Mouse (Mus musculus): ENCODE measurements around the gene Pla2g12b.

Gene Pla2g12b

DNA sequence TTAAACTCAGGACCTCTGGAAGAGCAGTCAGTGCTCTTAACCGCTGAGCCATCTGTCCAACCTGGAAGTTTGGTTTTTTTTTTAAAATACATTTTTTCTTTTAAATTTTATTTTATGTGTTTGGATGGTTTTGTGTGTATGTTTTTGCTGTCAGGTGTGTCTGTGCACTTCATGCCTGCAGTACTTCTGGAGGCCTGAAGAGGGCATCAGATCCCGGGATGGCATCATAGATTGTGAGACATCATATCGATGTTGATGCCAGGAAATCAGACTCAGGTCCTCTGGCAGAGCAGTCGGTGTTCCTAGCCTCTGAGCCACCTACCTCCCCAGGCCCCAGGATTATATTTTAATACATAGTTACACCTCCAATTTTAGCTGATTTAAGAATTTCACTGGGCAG lies 10.3 kb downstream of the Pla2g12b start:
- no peak for DNase-seq (ENCODE audit: low read depth, low spot score)

DNA sequence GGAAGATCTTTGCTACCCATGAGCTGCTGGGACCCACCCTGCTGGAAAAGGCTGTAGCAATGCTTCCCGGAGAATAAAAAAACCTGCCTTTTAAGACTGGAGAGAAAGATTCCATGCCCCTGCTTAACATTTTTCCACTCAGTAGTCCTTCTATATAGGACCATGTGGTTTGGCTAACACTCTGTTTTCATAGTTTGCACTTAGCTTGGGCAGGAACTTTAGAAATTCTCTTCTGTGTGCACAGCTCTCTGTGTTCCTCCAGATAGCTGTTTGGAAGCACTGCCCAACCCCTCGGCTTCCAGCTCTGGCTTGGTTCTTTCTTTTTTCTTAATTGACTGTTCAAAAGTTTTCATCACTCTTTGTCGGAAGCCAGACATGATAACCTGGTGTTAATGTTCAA lies 13.2 kb downstream of the Pla2g12b start:
- no peak for DNase-seq (ENCODE audit: low read depth, low spot score)

DNA sequence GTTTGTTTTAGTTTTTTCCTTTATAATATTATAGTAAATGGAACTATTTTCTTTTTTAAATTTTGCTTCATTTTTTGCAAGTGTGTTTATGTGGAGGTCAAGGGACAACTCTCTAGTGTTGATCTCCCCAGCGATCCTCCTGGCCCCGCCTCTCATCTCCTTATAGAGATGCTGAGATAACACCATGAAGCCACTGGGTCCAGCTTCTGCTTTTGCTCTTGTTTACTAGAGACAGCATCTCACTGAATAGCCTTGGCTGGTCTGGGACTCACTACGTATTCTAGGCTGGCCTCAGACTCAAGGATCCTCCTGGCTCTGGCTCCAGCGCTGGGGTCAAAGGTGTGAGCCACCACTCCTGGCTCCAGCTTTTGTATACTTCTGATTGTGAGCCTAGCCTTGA lies 16.1 kb downstream of the Pla2g12b start:
- no peak for DNase-seq (ENCODE audit: low read depth, low spot score)

DNA sequence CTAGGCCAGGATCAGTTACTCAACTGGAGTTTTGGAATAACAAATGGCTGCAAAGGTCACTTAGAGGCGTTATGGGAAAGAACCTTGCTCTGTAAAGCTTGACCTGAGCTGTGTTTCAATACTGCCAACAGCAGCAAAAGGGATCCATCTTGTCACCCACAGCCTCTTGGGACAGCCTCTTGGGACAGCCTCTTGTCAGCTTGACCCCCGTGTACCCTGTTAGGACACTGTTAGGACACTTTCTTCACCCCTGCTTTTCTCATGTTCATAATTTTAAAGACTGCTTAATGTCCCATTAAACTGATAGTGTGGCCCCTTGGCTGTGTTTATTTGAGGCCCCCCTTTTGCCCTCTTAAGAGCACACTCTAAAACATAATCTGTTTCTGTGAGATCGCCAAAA lies 21.0 kb downstream of the Pla2g12b start:
- DNase-seq (ENCODE audit: low read depth, low spot score) = no peak

DNA sequence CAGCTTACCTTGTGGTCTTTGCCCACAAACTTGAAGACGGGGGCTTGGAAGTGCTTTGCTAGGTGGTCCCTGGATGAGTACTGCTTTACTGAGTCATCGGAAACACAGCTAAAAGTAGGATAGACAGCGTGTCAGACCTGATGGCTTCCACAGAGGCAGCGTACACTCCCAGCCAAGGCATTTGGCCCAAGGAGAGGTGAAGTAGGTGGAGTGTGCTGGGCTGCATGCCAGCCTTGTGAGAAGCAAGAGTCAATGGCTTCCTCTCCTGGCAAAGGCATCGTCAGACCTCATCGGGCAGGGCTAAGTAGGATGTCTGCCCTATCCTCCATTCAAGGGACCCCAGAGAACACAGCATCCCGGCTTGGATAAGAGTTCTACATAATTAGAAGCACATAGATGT lies 21.9 kb downstream of the Pla2g12b start:
- DNase-seq (ENCODE audit: low read depth, low spot score) = no peak

DNA sequence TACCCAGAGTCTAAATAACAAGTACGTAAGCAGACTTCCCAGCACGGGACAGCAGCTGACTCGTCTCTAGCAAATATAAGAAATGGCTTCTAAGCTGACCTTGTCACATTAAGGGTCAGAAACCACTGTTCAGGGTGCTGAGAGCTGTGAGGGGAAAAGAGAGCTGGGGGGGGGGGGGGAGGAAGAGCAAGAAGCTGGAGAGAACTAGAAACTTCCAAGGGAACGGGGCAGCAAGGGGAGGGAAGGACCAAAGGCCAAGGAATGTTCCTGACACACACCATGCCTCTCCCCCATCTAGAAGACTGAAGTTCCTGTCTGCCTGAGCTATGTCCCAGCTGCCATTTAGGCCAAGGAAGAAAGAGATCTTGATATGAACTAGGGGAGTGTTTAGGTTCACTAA lies 22.9 kb downstream of the Pla2g12b start:
- no peak for DNase-seq (ENCODE audit: low read depth, low spot score)

DNA sequence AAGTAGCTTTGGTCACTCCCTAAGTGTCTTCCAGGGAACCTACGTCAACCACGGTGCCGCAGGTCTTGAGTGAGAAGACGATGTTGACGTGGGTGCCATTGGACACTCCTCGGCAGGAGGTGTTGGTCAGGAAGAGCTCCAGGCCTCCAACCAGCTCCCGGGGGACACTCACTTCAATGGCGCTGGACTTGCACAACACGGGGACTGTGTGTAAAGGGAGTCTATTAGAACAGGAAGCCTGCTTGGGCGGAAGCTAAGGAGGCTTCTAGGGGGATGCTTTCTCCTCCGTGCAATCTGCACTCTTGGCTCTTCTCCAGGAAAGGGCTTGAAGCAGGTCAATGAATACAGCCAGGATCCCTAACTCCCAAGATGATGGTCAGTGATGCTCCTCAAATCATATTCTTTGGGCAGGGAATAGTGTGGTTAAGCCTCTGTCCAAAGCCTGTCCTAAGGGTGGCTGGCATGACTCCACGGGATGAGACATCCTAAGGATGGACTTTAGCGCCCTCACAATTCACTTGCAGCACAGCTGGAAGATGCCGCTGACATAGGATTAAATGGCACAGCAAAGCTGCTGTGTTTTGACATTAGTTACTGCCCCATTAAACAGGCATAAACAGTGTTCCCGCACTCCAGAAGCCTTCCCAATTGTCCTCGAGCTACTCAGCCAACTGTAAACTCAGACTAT lies 26.1 kb downstream of the Pla2g12b start:
- no peak for DNase-seq (ENCODE audit: low read depth, low spot score)

DNA sequence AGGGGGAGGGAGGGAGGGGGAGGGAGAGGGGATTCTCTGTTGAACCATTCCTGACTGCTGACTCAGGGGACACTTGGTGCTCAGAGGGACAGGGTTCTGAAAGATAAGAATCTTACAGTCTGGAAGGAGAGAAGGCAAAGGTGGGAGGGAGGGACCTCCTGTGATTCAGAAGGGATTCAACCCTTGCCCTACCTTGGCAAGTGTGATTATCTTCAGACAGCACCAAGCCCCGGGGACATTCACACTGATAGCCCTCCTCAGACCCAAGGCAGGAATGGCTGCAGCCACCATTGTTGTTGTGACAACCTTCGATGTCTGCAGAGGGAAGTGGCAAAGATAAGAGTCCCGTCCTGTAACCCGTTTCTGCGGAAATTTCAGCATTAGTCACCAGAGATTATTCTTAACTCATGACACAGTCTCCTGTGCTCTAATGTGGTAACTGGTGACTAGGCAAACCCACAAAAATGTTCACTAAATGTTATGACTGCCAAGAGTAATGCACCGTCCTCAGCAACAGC lies 27.3 kb downstream of the Pla2g12b start:
- DNase-seq (ENCODE audit: low read depth, low spot score) = peak; percentile 71

DNA sequence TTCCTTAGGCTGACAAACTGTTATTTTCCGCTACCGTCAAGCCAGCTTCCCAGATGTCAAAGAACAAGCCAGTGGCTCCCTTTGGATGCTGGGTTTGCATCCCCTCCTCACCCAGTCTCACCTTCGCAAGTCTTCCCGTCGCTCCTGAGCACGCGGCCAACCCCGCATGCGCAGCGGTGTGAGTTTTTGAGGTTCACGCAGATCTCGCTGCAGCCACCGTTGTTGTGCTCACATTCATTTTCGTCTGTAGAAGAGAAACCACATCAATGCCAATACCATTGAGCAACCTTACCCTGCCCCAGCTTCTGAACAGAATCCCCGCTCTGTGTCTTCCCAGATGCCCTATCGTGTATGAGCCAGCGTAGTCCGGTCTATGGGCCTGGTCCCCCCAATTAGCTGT lies 32.3 kb downstream of the Pla2g12b start:
- DNase-seq (ENCODE audit: low read depth, low spot score) = peak; percentile 60

DNA sequence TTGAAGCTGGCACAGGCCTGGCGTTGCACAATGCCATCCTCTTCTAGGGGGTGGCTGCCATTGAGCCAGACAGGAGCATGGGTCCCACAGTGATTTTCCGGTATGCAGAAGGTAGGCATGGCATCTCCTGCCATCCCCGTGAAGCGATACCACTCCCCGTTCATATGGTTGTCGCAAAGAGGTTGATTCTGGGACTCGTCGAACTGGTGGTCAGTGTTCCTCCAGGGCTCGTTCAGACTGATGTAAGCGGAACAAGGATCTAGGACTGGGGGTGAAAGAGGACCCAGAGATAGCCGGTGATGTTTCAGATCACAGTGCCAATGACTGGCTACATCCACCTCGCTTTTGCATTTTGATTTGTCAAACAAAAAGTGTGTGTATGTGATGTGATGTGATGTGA lies 35.2 kb downstream of the Pla2g12b start:
- no peak for DNase-seq (ENCODE audit: low read depth, low spot score)

DNA sequence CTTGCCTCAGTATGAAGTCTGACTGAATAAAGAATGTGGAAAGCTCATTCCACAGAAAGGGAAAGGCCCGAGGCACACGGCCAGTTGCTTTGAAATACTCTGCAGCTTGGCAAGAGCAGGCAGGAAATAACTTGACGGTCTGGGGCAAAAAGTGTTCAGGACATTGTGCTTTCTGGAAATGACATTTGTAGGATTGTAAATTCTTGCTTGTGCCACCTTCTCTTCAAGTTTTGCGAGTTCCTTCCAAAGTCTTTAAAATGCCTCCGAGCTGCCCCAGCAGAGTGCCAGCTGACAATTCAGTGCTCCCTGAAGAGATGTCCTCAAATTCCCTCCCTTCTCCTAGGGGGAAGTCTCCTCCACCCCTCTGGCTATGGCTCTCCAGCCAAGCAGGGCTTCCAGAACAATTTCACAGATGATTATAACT lies 36.1 kb downstream of the Pla2g12b start:
- no peak for DNase-seq (ENCODE audit: low read depth, low spot score)

DNA sequence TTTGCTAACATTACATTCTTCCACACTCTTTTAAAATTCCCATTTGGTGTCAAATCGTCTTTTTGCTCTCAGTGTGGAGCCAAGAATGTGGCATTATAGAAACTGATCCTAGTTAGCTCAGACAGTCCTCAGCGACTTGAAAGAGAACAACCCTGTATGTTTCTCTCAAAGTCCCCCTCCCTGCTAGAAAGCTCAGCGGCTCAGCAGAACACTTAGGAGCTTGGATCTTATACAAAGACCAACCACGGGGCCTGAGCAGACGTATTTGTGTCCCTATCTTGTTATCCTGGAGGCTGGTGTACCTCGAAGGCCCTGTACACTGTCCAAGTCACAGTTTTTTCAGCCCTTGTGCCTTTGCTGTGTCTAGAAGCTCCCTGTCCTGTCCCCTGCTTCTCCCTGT lies 36.7 kb downstream of the Pla2g12b start:
- no peak for DNase-seq (ENCODE audit: low read depth, low spot score)

DNA sequence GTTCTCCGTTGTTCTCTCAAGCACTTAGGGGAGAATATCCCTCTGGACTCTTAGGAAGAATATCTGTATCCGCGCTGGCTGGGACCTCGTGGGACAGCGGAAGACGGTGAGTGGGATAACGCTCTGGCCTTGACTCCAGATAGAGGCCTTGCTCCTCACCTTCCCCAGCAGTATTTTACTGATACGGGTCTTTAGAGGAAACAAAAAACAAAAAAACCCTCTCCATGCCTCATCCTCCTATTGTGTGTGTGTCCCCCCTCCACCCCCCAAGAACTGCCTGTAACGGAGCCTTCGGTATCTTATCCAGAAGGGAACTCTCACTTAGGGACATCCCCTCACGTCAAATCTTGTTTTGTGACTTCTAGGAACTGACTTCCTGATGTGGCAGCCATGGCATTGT lies 38.3 kb downstream of the Pla2g12b start, which contains the start of gene Oit3:
Gene Oit3, minus strand, starts transcription at position 44 of the 400 bp plus-strand sequence.
- no peak for DNase-seq (ENCODE audit: low read depth, low spot score)

DNA sequence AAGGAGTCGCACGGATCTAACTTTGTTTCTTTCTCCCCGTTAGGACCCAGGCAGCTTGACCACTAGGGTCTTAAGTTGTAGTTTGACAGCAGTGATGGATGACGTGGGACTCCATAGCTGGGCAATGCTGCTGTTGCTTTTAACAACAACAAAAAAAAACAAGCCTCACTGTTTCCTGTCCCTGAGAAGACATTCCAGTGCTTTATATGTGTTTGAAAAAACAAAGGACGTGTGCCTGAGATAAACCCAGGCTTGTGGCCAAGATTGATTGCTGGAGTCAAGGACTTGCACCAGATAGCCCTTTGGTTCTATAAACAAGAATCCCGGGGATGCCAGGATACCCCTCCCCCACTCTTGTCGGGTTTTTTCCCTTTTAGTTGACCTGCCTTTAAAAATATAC lies 39.8 kb downstream of the Pla2g12b start:
- no peak for DNase-seq (ENCODE audit: low read depth, low spot score)

DNA sequence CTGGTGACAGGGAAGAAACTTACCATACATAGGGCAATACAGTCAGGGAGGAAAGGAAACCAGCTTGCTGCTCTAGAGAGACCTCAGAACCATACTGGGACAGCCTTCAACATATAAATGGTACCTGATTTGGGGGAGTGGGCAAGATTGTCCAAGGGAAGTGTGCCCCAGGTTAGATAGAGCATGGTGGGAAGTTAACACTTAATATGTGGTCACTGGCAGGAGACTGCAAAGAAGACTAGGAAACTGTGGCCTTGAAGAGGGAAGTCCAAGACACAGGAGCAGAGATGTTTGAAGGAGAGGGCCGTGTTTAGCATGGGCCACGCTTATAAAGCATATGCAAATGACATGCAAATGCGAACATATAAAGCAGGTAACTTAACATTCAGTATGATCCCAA lies 40.6 kb downstream of the Pla2g12b start:
- DNase-seq (ENCODE audit: low read depth, low spot score) = no peak

DNA sequence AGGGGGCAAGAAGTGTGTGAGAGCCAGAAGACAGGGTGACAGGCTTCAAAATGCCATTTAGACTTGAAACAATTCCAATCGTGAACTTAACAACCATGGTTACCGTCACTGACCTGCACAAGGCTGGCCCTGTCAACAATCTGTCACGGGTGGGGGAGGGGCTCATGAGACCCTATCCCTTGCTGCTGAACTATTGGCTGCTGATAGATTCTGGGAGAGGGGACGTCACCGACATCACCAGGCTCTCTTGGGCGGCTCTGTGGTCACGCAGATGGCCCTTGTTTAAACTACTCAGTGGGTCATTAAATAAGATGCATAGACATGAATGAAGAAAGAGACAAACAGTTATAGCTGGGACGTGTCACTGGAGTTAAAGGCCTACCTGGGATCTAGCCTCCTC lies 41.2 kb downstream of the Pla2g12b start:
- no peak for DNase-seq (ENCODE audit: low read depth, low spot score)

DNA sequence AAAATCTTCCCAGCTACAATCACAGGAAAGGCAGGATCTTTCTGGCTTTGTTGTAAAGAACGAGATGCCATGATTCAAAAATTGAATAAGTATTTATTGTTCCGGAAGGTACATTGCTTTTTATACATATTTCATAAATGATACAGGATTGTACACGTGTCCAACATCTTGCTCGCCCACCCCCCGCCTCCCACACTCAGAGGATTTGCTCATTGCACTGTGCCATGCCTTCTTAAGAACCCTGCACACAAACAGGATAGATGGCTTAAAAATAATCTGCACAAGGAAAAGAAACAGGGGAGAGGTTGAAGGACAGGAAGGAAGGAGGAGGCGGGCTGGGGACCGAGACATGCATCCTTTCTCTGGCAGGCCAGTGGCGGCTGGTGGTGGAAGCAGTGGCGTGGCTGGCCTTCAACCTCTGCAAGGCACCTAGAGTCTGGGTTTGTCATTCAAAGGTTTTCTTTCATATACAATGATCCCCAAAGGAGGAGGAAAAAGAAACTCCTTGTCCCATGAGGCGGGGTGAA lies 43.5 kb downstream of the Pla2g12b start:
- no peak for DNase-seq (ENCODE audit: low read depth, low spot score)

DNA sequence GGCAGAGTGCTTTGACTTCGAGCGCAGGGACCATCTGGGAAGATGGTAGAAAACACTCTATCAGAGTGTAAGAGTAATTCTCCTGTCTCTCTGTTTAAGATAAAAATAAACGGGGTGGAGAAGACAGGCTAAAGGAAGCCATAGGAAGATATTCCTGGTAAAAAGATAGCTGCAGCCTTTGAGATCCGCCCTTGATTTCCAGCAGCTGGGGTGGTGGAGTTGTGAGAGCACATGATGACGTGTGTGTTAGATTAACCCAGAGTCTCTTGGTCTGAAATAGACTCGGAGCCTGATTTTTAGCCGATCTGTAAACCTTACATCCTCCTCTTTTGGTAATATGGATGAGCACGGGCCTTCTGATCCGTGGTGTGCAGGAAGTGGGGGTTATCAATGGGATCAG lies 44.1 kb downstream of the Pla2g12b start:
- no peak for DNase-seq (ENCODE audit: low read depth, low spot score)

DNA sequence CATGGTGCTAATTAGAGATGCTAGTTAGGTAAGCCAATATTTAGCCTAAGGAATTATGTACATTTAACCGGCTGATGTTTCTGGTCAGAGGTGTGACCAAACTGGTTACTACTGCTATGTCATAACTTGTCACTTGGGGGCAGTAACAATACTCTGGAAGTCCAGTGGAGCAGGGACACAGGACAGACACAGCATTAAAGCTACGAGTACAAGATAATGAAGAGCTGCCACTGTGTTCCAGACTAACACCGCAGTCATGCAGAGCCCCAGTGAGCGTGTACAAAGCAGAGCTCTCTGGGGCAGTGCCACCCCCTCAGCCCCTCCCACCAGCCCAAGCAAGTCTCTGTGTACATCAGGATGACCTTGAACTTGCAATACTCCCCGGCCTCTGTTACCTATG lies 48.4 kb downstream of the Pla2g12b start:
- peak; percentile 14 for DNase-seq (ENCODE audit: low read depth, low spot score)

DNA sequence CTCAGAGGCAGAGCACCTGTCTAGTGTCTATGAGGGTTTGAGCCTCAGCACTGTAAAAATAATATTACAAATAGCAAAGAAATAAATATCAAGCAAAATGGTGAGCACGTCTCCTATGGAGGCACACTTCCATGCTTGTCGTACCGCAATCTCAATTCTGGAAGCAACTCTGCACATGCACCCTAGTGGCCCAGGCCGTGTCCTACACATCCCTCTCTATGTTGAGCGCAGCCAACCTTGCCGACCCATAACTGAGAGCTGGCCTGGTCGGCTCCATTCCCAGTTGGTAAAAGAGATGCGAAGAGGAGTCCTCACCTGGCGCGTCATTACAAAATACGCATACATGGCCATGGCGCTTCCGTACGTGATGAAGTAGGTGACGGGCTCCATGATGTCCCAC lies 51.2 kb downstream of the Pla2g12b start:
- DNase-seq (ENCODE audit: low read depth, low spot score) = no peak

DNA sequence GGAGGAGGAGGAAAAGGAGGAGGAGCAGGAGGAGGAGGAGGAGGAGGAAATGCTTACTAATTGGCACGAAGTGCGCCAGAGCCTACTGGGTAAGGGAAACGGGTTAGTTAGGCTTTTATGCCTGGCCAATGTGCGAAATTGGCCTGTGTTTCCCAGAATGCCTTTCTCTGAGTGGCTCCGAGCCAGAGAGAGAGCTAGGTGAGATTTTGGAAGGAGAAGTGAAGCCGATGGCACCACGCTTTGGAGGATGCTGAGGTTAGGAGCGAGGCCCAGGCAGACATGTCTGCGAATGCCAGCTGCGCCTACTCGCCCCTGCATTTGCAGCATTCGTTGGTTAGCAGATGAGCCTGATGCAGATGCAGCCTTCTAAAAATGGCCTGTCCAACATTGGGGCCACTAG lies 56.3 kb downstream of the Pla2g12b start:
- DNase-seq (ENCODE audit: low read depth, low spot score) = no peak

DNA sequence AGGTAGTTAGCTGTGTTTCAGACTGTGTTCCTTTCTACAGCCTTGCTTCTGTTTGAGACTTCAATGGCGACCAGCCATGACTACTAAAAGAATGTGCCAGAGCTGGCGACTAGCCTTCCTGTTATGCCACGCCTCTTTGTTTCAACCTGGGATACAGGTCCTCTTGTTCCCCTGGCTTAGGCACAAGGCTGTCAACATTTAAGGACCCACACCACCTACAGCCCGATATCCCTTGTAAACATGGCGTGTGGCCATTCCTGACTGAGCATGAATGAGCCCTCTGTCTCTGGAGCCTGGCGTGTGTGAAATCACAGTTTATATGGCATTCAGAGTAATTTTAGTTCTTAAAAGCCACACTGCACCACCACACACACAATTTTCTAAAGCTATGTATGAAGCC lies 58.8 kb downstream of the Pla2g12b start:
- no peak for DNase-seq (ENCODE audit: low read depth, low spot score)

DNA sequence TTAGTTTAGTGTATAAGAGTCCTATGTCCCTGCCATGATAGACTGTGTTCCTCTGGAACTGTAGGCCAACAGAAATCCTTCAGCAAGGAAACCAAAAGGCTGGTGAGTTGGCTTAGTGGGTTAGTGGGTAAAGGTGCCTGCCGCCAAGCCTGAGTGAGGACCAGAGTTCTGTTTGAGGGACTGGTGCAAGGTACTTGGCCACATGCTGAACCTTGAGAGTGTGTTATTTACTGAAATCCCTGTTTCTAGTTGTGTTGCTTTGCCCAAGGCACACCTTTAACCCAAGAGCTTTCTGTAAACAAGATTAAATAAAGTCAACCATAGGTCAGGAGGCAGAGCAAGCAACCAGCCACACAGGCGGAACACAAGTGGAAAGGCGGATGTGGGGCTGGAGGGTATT lies 62.1 kb downstream of the Pla2g12b start:
- no peak for DNase-seq (ENCODE audit: low read depth, low spot score)

DNA sequence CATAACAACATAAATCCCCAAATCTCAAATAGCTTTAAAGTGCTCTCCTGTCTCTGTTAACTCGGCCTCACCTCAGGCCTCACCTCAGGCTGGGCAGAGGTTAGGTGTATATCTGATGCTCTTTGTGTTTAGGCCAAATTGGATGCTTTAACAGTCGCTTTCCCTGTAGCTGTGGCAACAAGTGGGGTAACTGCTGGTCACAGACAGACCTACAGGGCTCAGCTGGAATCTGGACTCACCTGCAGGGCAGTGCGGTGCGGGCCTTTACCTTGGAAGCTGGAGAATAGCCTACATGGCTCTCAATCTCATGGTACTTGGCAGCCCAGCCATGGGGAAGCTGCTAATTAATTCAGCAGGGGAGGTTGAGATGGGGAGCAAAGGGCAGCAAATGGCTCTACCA lies 63.2 kb downstream of the Pla2g12b start:
- DNase-seq (ENCODE audit: low read depth, low spot score) = no peak
